Mouse (Mus musculus) activated CD4-positive, CD25-positive, alpha-beta regulatory T cell (primary cell): ENCODE measurements around the gene Tgm5. TPM values are rescaled to one million over a fixed set of nuclear protein-coding genes. Genes with fewer than 3 reads are reported as not detected.

Experiments
- polyA plus RNA-seq, 2 experiments: library from polyadenylated mRNA; unstranded; fragments of 100-300 nt; shearing (Covaris generic); gene quantifications; one replicate each; pipeline ENCODE4 v1.2.1; 2017

Gene Tgm5
- polyA plus RNA-seq, result under 1 TPM in 1 of 2 experiments, not detected in 1; 0.31 TPM

GRCm38 (mm10) chr2:121085480-121086185, at the start of gene Tgm5:
Tgm5 (minus strand) TSS chr2:121085841.

GRCm38 (mm10) chr2:121109695-121110094, 24.1 kb upstream of the Tgm5 start, which contains the start of gene Tgm7:
Tgm7 (minus strand) TSS chr2:121109795.

GRCm38 (mm10) chr2:121036733-121037341, 48.8 kb downstream of the Tgm5 start, which contains the start of gene Epb42:
Epb42 (minus strand) TSS chr2:121037072.

GRCm38 (mm10) chr2:121007925-121008663, 77.5 kb downstream of the Tgm5 start, which contains the start of gene Ccndbp1:
Ccndbp1 (plus strand) TSS chr2:121008403.

Other genes with a start within 250 kb of the Tgm5 start
- 10 to 100 TPM; 23.1 to 27.2 TPM for gene Cdan1, start 235.7 kb downstream of the Tgm5 start, polyA plus RNA-seq
- gene Ttbk2, start 235.2 kb downstream of the Tgm5 start, polyA plus RNA-seq, result 1 to 10 TPM in 1 of 2 experiments, under 1 TPM in 1; 0.57 to 2.2 TPM
- 10 to 100 TPM; 40.6 to 50.9 TPM for gene Ubr1, start 115.1 kb downstream of the Tgm5 start, polyA plus RNA-seq
- 10 to 100 TPM; 21.8 to 25.6 TPM for gene Tmem62, start 108.8 kb downstream of the Tgm5 start, polyA plus RNA-seq
- 100 to 1,000 TPM; 132 to 161 TPM for gene Ccndbp1, start 77.4 kb downstream of the Tgm5 start, polyA plus RNA-seq
- gene Epb42, start 48.8 kb downstream of the Tgm5 start, polyA plus RNA-seq, result 1 to 10 TPM in 1 of 2 experiments, not detected in 1; 1.2 TPM
- gene Tgm7, start 24.0 kb upstream of the Tgm5 start, polyA plus RNA-seq, result under 1 TPM in 1 of 2 experiments, not detected in 1; 0.10 TPM
- gene Adal, start 54.6 kb upstream of the Tgm5 start, polyA plus RNA-seq, result 10 to 100 TPM; 16.4 to 20.5 TPM
- 10 to 100 TPM; 17.9 to 19.7 TPM for gene Lcmt2, start 54.8 kb upstream of the Tgm5 start, polyA plus RNA-seq
- gene Tubgcp4, start 84.8 kb upstream of the Tgm5 start, polyA plus RNA-seq, result 10 to 100 TPM; 74.4 to 82.9 TPM
- gene Zscan29, start 85.3 kb upstream of the Tgm5 start, polyA plus RNA-seq, result 10 to 100 TPM; 27.1 to 45.5 TPM
- gene Trp53bp1, start 185.6 kb upstream of the Tgm5 start, polyA plus RNA-seq, result 10 to 100 TPM; 28.1 to 45.6 TPM
- under 1 TPM; 0.01 to 0.14 TPM for gene Map1a, start 203.8 kb upstream of the Tgm5 start, polyA plus RNA-seq